In genomic region chr7:116039538-116040466, GRCm38 (mm10) we compare ENCODE assay signal across 8 mouse cellular contexts. TPM values are rescaled to one million over a fixed set of nuclear protein-coding genes. Genes with fewer than 3 reads are reported as not detected.
A peak's percentile ranks its signal among the peaks of the same experiment; 100 is the strongest.
DNase-seq lines count a peak whose midpoint lies in the region; ATAC-seq and TF ChIP-seq lines count a peak whose summit lies in the region.

No protein-coding gene starts in this region.

- no peaks in the 10 kb centered on the region for H3K79me2 ChIP-seq in liver, adult 2 months (ENCODE audit: control insufficient read depth, insufficient read depth, low read length)
- no peaks in the 10 kb centered on the region for H3K79me2 ChIP-seq in myocyte (ENCODE audit: control insufficient read depth, insufficient read depth)

- TF ChIP-seq CTCF in bone marrow macrophage, adult 2 months (IDR thresholded peaks at IDR 0.05; ENCODE audit: low read depth, low read length) = peak; percentile 48
- peak; percentile 97 for TF ChIP-seq CTCF in liver, adult 2 months (IDR thresholded peaks at IDR 0.05; ENCODE audit: low read depth, low read length)

- TF ChIP-seq POLR2A in bone marrow macrophage, adult 2 months (IDR thresholded peaks at IDR 0.05; ENCODE audit: borderline replicate concordance, low read depth, low read length) = no peak
- TF ChIP-seq POLR2A in liver, adult 2 months (IDR thresholded peaks at IDR 0.05; ENCODE audit: extremely low read depth, insufficient read depth, low read length) = no peak
- TF ChIP-seq POLR2A in myocyte (IDR thresholded peaks at IDR 0.05; ENCODE audit: insufficient read length, low read depth) = no peak

- under 1% methylated on average over 48 of the region's 48 CpGs for WGBS in heart, embryonic 11.5 days (ENCODE audit: insufficient replicate concordance)
- WGBS in kidney, embryonic 15.5 days = under 1% methylated on average over 48 of the region's 48 CpGs
- WGBS in liver, adult 2 months = under 1% methylated on average over 48 of the region's 48 CpGs

- peaks cover 5% of the 10 kb centered on the region; the same call in 1 of the 2 replicates for H3K4me1 ChIP-seq in bone marrow macrophage, adult 2 months (ENCODE audit: control insufficient read depth, insufficient read depth, low read length)
- peaks cover 7% of the 10 kb centered on the region; the same call in 1 of the 2 replicates for H3K4me1 ChIP-seq in heart, embryonic 11.5 days (ENCODE audit: control insufficient read depth, insufficient read depth, low read length)
- H3K4me1 ChIP-seq in kidney, embryonic 15.5 days = peaks cover 33% of the 10 kb centered on the region
- peaks cover 8% of the 10 kb centered on the region for H3K4me1 ChIP-seq in liver, adult 2 months (ENCODE audit: control insufficient read depth, insufficient read depth, low read length)

- no peak overlapping the region for H3ac ChIP-seq in myocyte (ENCODE audit: control insufficient read depth, insufficient read length)

- ATAC-seq in erythroblast, adult 5-6 weeks (replicated peaks; ENCODE audit: low FRiP score, poor library complexity, severe bottlenecking) = peak; percentile 88
- peak; percentile 72 for ATAC-seq in heart, embryonic 11.5 days (replicated peaks; ENCODE audit: insufficient number of reproducible peaks, low FRiP score, low TSS enrichment)
- peak; percentile 84 for ATAC-seq in kidney, embryonic 15.5 days (replicated peaks; ENCODE audit: low FRiP score)

- peak overlapping the region; percentile 36; the same call in 1 of the 2 replicates for H3K9ac ChIP-seq in heart, embryonic 11.5 days (ENCODE audit: low read depth, low read length)
- H3K9ac ChIP-seq in kidney, embryonic 15.5 days = peak overlapping the region; percentile 28
- peak overlapping the region; percentile 12; the same call in 1 of the 2 replicates for H3K9ac ChIP-seq in liver, adult 2 months (ENCODE audit: low read depth, low read length)

- no peaks in the 10 kb centered on the region for H3K36me3 ChIP-seq in heart, embryonic 11.5 days (ENCODE audit: control insufficient read depth, insufficient read depth, low read length)
- H3K36me3 ChIP-seq in kidney, embryonic 15.5 days = no peaks in the 10 kb centered on the region
- H3K36me3 ChIP-seq in liver, adult 2 months (ENCODE audit: control insufficient read depth, insufficient read depth, low read length) = no peaks in the 10 kb centered on the region
- no peaks in the 10 kb centered on the region for H3K36me3 ChIP-seq in myocyte (ENCODE audit: control insufficient read depth, insufficient read depth)

- peak; percentile 76 for DNase-seq in B cell, adult 2 months
- peak; percentile 64 for DNase-seq in liver, adult 2 months (ENCODE audit: extremely low read depth, low read depth, low spot score)
- peak; percentile 74 to 88 for DNase-seq in spleen, postnatal 4 days (ENCODE audit: low spot score in 2 of 2)

- H3K9me3 ChIP-seq in heart, embryonic 11.5 days (replicated peaks; ENCODE audit: control insufficient read depth, low read length) = no peaks in the 10 kb centered on the region
- H3K9me3 ChIP-seq in kidney, embryonic 15.5 days (replicated peaks) = no peaks in the 10 kb centered on the region

- peak overlapping the region; percentile 97 for H3K4me2 ChIP-seq in heart, embryonic 11.5 days
- peak overlapping the region; percentile 97 for H3K4me2 ChIP-seq in kidney, embryonic 15.5 days
- peak overlapping the region; percentile 92 for H3K4me2 ChIP-seq in myocyte (ENCODE audit: low read depth)

- H3K4me3 ChIP-seq in bone marrow macrophage, adult 2 months (ENCODE audit: insufficient read depth, low read length) = peak overlapping the region; percentile 60
- peak overlapping the region; percentile 50 for H3K4me3 ChIP-seq in heart, embryonic 11.5 days (ENCODE audit: low read depth, low read length)
- H3K4me3 ChIP-seq in kidney, embryonic 15.5 days (replicated peaks) = peak overlapping the region; percentile 51
- peak overlapping the region; percentile 47 for H3K4me3 ChIP-seq in liver, adult 2 months (ENCODE audit: insufficient read depth, low read depth, low read length)
- H3K4me3 ChIP-seq in myocyte = no peak overlapping the region

- H3K27me3 ChIP-seq in heart, embryonic 11.5 days (ENCODE audit: control insufficient read depth, insufficient read depth, low read length) = peaks cover 30% of the 10 kb centered on the region
- H3K27me3 ChIP-seq in kidney, embryonic 15.5 days = peaks cover 76% of the 10 kb centered on the region
- H3K27me3 ChIP-seq in liver, adult 2 months (ENCODE audit: control insufficient read depth, insufficient read depth, low read length) = peaks cover 12% of the 10 kb centered on the region
- H3K27me3 ChIP-seq in myocyte (ENCODE audit: control insufficient read depth, insufficient read depth, insufficient read length) = peaks cover 12% of the 10 kb centered on the region

- H3K27ac ChIP-seq in bone marrow macrophage, adult 2 months (ENCODE audit: insufficient read depth, low read depth, low read length) = no peak overlapping the region
- H3K27ac ChIP-seq in heart, embryonic 11.5 days (ENCODE audit: low read depth, low read length) = no peak overlapping the region; the same call in 1 of the 2 replicates
- H3K27ac ChIP-seq in kidney, embryonic 15.5 days = 0 out of 2 replicates have a peak overlapping the region, but pooled peaks have one; percentile 3
- H3K27ac ChIP-seq in liver, adult 2 months (replicated peaks; ENCODE audit: insufficient read depth, low read depth, low read length) = no peak overlapping the region

TF ChIP-seq in myocyte, 11 proteins besides CTCF, POLR2A, EP300 and RAD21:
- TF ChIP-seq E2F4 (IDR thresholded peaks at IDR 0.05; ENCODE audit: insufficient read depth) (no peak), SRF (IDR thresholded peaks at IDR 0.05; ENCODE audit: control insufficient read depth, insufficient read length, low read depth) (no peak), MAX (IDR thresholded peaks at IDR 0.05; ENCODE audit: low read depth) (no peak), TCF12 (IDR thresholded peaks at IDR 0.05; ENCODE audit: insufficient read depth, poor library complexity, severe bottlenecking) (no peak), USF1 (IDR thresholded peaks at IDR 0.05; ENCODE audit: low read depth) (no peak), MYOD1 (IDR thresholded peaks at IDR 0.05; ENCODE audit: control insufficient read depth in 1 of 3, insufficient read length in 2 of 3, low read depth in 2 of 3) (no peak), CEBPB (IDR thresholded peaks at IDR 0.05; ENCODE audit: insufficient read depth, poor library complexity, severe bottlenecking) (no peak)

RNA-seq across cellular contexts. Expression of gene 1110004F10Rik, which starts 0.6 kb away (rescaled TPM):
- polyA plus RNA-seq in bone marrow macrophage, adult 2 months (2012; ENCODE audit: insufficient read depth, insufficient read length, missing spikeins) = 94.7 and 122 TPM in 2 replicates
- total RNA-seq in erythroblast, adult 5-6 weeks (2015; ENCODE audit: low replicate concordance) = 35.3 and 55.5 TPM in 2 replicates
- total RNA-seq in erythroblast, adult 5-6 weeks (2017; ENCODE audit: low replicate concordance) = 47.5 and 49.9 TPM in 2 replicates
- polyA plus RNA-seq in heart, embryonic 11.5 days (2014; fragmentation: Nextera tagmentation; extraction: Ambion mirVana) = 191 and 215 TPM in 2 replicates
- polyA plus RNA-seq in kidney, embryonic 15.5 days (2015; fragmentation: Nextera tagmentation; extraction: Ambion mirVana) = 263 and 276 TPM in 2 replicates
- total RNA-seq in liver, adult 2 months (2014; rRNA removed) = 38.1 and 44.8 TPM in 2 replicates
- 30.4 and 32.1 TPM in 2 replicates for polyA plus RNA-seq in liver, adult 2 months (2012; rRNA removed)
- 69.7 TPM for polyA plus RNA-seq in myocyte (2012; fragmentation: generic; extraction: Trizol)

RNA-seq across cellular contexts. Expression of gene Sox6, which starts 1.2 kb away (rescaled TPM):
- polyA plus RNA-seq in bone marrow macrophage, adult 2 months (2012; ENCODE audit: insufficient read depth, insufficient read length, missing spikeins) = not detected in 2 replicates
- total RNA-seq in erythroblast, adult 5-6 weeks (2015; ENCODE audit: low replicate concordance) = 968 and 1,053 TPM in 2 replicates
- 1,059 and 1,241 TPM in 2 replicates for total RNA-seq in erythroblast, adult 5-6 weeks (2017; ENCODE audit: low replicate concordance)
- polyA plus RNA-seq in heart, embryonic 11.5 days (2014; fragmentation: Nextera tagmentation; extraction: Ambion mirVana) = 33.2 and 45.1 TPM in 2 replicates
- polyA plus RNA-seq in kidney, embryonic 15.5 days (2015; fragmentation: Nextera tagmentation; extraction: Ambion mirVana) = 20.2 and 23.0 TPM in 2 replicates
- 34.8 and 50.0 TPM in 2 replicates for total RNA-seq in liver, adult 2 months (2014; rRNA removed)
- polyA plus RNA-seq in liver, adult 2 months (2012; rRNA removed) = 11.5 and 16.0 TPM in 2 replicates
- 0.11 TPM for polyA plus RNA-seq in myocyte (2012; fragmentation: generic; extraction: Trizol)

RNA-seq across cellular contexts. Expression of gene Gm4353, which starts 44.6 kb away (rescaled TPM):
- not detected in 2 replicates for polyA plus RNA-seq in bone marrow macrophage, adult 2 months (2012; ENCODE audit: insufficient read depth, insufficient read length, missing spikeins)
- not detected in 2 replicates for total RNA-seq in erythroblast, adult 5-6 weeks (2015; ENCODE audit: low replicate concordance)
- 0.77 and 1.1 TPM in 2 replicates for total RNA-seq in erythroblast, adult 5-6 weeks (2017; ENCODE audit: low replicate concordance)
- 0.76 TPM in 1 of 2 replicates, not detected in the other for polyA plus RNA-seq in heart, embryonic 11.5 days (2014; fragmentation: Nextera tagmentation; extraction: Ambion mirVana)
- polyA plus RNA-seq in kidney, embryonic 15.5 days (2015; fragmentation: Nextera tagmentation; extraction: Ambion mirVana) = 0.35 and 0.79 TPM in 2 replicates
- 0.13 and 0.28 TPM in 2 replicates for total RNA-seq in liver, adult 2 months (2014; rRNA removed)
- polyA plus RNA-seq in liver, adult 2 months (2012; rRNA removed) = 0.39 and 0.52 TPM in 2 replicates
- polyA plus RNA-seq in myocyte (2012; fragmentation: generic; extraction: Trizol) = 9.3 TPM

Comparison
In these comparisons a context has a peak if more than half of its experiments do, and no peak if none do; other contexts are left out.
1. RNA of gene Sox6, which starts 1.2 kb away (polyA plus RNA-seq): 33.2 to 45.1 TPM in heart, embryonic 11.5 days, 20.2 to 23.0 TPM in kidney, embryonic 15.5 days and 11.5 to 16.0 TPM in liver, adult 2 months; 0.11 TPM in myocyte (single experiment) and not detected in bone marrow macrophage, adult 2 months; every median in the first group is over 10 times any median in the second.
2. Peak in every context shown above with its lines, with median percentiles within 50 percentile points of each other: DNase-seq, ATAC-seq, H3K4me2 ChIP-seq and H3K9ac ChIP-seq.